Mouse (Mus musculus) stomach, embryonic 14.5 days (tissue): ENCODE results near the gene Mfrp. TPM values are rescaled to one million over a fixed set of nuclear protein-coding genes. Genes with fewer than 3 reads are reported as not detected.

ENCODE experiments used
- ATAC-seq: fragments of 200-750 bp; cut with Nextera tagmentation; 2 replicates; pipeline ENCODE4 v1.8.0; 2017; ENCODE audit warnings: low read depth, moderate TSS enrichment; ENCODE audit not compliant: insufficient number of reproducible peaks, insufficient read depth, low FRiP score
- H3K27ac ChIP-seq: fragments of 300-500 bp; sonication (generic); 2 replicates; pipeline ENCODE4 v1.5.1; 2014; ENCODE audit warnings: mild to moderate bottlenecking, low read length, moderate library complexity, mixed read lengths
- H3K27me3 ChIP-seq: fragments of 300-500 bp; sonication (generic); 2 replicates; pipeline ENCODE4 v1.6.1; 2014; ENCODE audit warnings: low read length, control low read depth, mixed read lengths; ENCODE audit not compliant: control insufficient read depth, insufficient read depth
- H3K36me3 ChIP-seq: fragments of 300-500 bp; sonication (generic); 2 replicates; pipeline ENCODE4 v1.6.1; 2014; ENCODE audit warnings: mild to moderate bottlenecking, control low read depth, low read length, moderate library complexity, mixed read lengths; ENCODE audit not compliant: control insufficient read depth, insufficient read depth
- H3K4me1 ChIP-seq: fragments of 300-500 bp; sonication (generic); 2 replicates; pipeline ENCODE4 v1.6.1; 2014; ENCODE audit warnings: low read length, control low read depth, mixed read lengths; ENCODE audit not compliant: control insufficient read depth, insufficient read depth
- H3K4me2 ChIP-seq: fragments of 300-500 bp; sonication (generic); replicated peaks from 2 replicates; pipeline ENCODE4 v1.6.1; 2014; ENCODE audit warnings: low read depth, low read length, control low read depth
- H3K4me3 ChIP-seq: fragments of 300-500 bp; sonication (generic); 2 replicates; pipeline ENCODE4 v1.5.1; 2014; ENCODE audit warnings: low read depth, low read length, control low read depth
- H3K9ac ChIP-seq: fragments of 300-500 bp; sonication (generic); replicated peaks from 2 replicates; pipeline ENCODE4 v1.6.1; 2014; ENCODE audit warnings: low read depth, mild to moderate bottlenecking, control low read depth, low read length, moderate library complexity, mixed read lengths
- H3K9me3 ChIP-seq: fragments of 300-500 bp; sonication (generic); 2 replicates; pipeline ENCODE4 v1.6.1; 2016; ENCODE audit warnings: low read depth, low read length, control low read depth; ENCODE audit not compliant: control insufficient read depth
- WGBS: fragments of 180-500 bp; shearing (Covaris S2); extraction: QIAGEN DNeasy Blood & Tissue Kit; methylation state at CpG from one replicate; pipeline ENCODE4 v1.1.7; 2014; 5-methylcytosine and 5-hydroxymethylcytosine counted together
- polyA plus RNA-seq: library from polyadenylated mRNA; unstranded; fragments of >200 nt; fragmentation: Nextera tagmentation; extraction: Ambion mirVana; gene quantifications from 2 replicates; pipeline ENCODE4 v1.2.1, GENCODE M21; 2014

The Mfrp gene
- 0.26 and 0.28 TPM in 2 replicates for polyA plus RNA-seq

DNA sequence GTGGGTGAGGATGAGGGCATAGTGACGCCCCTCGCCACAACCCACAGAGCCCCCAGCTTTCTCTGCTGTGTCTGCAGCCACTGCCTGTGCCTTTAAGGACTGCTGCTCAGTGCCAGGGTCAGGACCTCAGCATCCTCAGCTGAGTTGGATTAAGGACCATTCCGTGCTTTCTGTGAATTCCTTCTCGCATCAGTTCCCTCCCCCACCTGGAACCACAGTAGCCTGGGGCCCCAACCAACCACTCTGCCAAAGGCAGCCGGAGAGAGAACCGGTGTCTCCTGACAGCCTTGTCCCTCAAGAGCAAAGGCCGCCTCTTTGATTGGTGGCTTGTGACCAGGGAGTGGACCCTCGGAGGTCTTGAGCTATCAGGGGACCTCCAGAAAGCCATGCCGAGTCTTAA is at the start of gene Mfrp:
Gene Mfrp (plus strand): TSS at position 240 of the 400 bp plus-strand sequence.
- WGBS = 68% methylated on average over 9 of the region's 9 CpGs
- H3K4me3 ChIP-seq = no peak within 1 kb of the TSS
- H3K4me1 ChIP-seq = peaks cover 4% of the 10 kb centered on the region; the same call in 1 of the 2 replicates
- no peak for ATAC-seq
- H3K4me2 ChIP-seq = no peak within 1 kb of the TSS
- no peak within 1 kb of the TSS for H3K27ac ChIP-seq
- H3K36me3 ChIP-seq = peaks cover 10% of the 10 kb centered on the region
- H3K9me3 ChIP-seq = no peaks in the 10 kb centered on the region
- H3K9ac ChIP-seq = no peak within 1 kb of the TSS
- H3K27me3 ChIP-seq = no peaks in the 10 kb centered on the region

- no peak for ATAC-seq
- Histone ChIP-seq H3K27me3 (no peaks in the 10 kb centered on the region), H3K27ac (no peak overlapping the region), H3K4me3 (no peak overlapping the region), H3K36me3 (no peaks in the 10 kb centered on the region), H3K9ac (no peak overlapping the region), H3K4me1 (no peaks in the 10 kb centered on the region), H3K9me3 (no peaks in the 10 kb centered on the region), H3K4me2 (no peak overlapping the region)
- 60% methylated on average over 3 of the region's 3 CpGs for WGBS
Observed at GRCm38 (mm10) chr9:44052855-44053254, 48.7 kb upstream of the Mfrp start.

DNA sequence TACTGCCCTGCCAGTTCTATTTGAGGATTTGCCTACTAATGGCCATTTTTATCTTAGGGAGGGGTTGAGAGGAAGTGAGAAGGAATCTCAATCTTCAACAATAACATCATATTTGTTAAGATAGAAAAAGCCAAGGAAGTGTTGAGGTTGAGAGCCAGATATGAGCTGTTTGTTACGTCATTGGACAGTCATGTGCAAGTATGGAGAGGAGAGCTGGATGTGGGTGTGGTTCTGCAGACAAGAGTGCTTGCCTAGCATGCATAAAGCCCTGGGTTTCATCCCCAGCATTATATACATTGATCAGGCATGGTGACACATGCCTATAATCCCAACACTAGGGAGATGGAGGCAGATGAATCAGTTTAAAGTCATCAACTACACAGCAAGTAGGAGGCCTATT is 47.6 kb upstream of the Mfrp start:
- no peaks in the 10 kb centered on the region for H3K9me3 ChIP-seq
- 77% methylated on average over 1 of the region's 1 CpGs for WGBS
- no peak overlapping the region for H3K4me3 ChIP-seq
- H3K4me1 ChIP-seq = no peaks in the 10 kb centered on the region
- no peaks in the 10 kb centered on the region for H3K27me3 ChIP-seq
- H3K9ac ChIP-seq = no peak overlapping the region
- ATAC-seq = no peak
- H3K36me3 ChIP-seq = no peaks in the 10 kb centered on the region
- no peak overlapping the region for H3K27ac ChIP-seq
- H3K4me2 ChIP-seq = no peak overlapping the region

DNA sequence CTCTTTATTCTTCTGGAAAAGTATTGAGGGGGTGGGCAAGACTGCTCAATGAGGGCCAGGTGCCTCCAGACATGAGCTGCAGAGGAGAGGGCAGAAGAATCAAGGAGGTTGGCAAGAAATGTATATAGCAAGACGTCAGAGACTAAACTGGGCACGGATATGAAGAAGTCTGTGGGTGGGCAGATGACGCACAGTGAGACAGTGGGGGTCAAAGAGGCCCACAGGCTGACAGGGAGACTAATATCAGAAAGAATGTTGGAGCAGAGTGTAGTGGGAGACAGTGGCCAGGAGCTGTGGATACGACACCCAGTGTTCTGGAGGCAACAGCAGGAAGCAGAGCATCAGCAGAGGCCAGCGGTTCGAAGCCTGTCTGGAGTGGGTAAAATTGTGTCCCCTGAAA is 42.9 kb upstream of the Mfrp start:
- no peak overlapping the region for H3K9ac ChIP-seq
- H3K4me2 ChIP-seq = no peak overlapping the region
- no peaks in the 10 kb centered on the region for H3K36me3 ChIP-seq
- ATAC-seq = no peak
- H3K4me1 ChIP-seq = no peaks in the 10 kb centered on the region
- H3K4me3 ChIP-seq = no peak overlapping the region
- no peaks in the 10 kb centered on the region for H3K27me3 ChIP-seq
- no peaks in the 10 kb centered on the region for H3K9me3 ChIP-seq
- H3K27ac ChIP-seq = no peak overlapping the region
- WGBS = 76% methylated on average over 6 of the region's 6 CpGs

DNA sequence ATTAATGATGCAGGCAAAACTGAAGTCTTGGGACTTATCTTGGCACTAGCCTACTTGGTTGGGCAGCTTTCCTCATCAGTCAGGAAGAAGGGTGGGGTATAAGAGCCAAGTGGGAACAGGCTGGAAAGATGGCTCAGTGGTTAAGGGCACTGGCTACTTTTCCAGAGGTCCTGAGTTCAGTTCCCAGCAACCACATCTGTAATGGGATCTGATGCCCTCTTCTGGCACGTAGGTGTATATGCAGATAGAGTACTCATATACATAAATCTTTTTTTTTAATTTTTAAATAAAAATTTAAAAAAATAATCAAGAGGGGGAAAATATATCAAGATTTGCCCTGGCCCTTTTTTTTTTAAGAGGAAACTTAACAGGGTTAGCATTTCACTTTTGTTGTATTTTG is 36.4 kb upstream of the Mfrp start:
- no peak overlapping the region for H3K27ac ChIP-seq
- no peak for ATAC-seq
- H3K9ac ChIP-seq = no peak overlapping the region
- no peak overlapping the region for H3K4me3 ChIP-seq
- no peaks in the 10 kb centered on the region for H3K27me3 ChIP-seq
- H3K4me2 ChIP-seq = no peak overlapping the region
- H3K9me3 ChIP-seq = no peaks in the 10 kb centered on the region
- H3K4me1 ChIP-seq = peaks cover 6% of the 10 kb centered on the region; the same call in 1 of the 2 replicates
- WGBS = 46% methylated on average over 1 of the region's 1 CpGs
- H3K36me3 ChIP-seq = no peaks in the 10 kb centered on the region

- Histone ChIP-seq H3K9me3 (no peaks in the 10 kb centered on the region), H3K4me1 (peaks cover 16% of the 10 kb centered on the region), H3K9ac (no peak within 1 kb of the TSS), H3K4me2 (peak within 1 kb of the TSS; percentile 89), H3K27me3 (no peaks in the 10 kb centered on the region), H3K36me3 (no peaks in the 10 kb centered on the region), H3K4me3 (peak within 1 kb of the TSS; percentile 47), H3K27ac (no peak within 1 kb of the TSS)
- under 1% methylated on average over 38 of the region's 38 CpGs for WGBS
- ATAC-seq = peak; percentile 97
Observed at GRCm38 (mm10) chr9:44066785-44067225, 34.7 kb upstream of the Mfrp start, which contains the start of gene Usp2. TSS of gene Usp2 (plus strand) at chr9:44067021.

GRCm38 (mm10) chr9:44067241-44067959 is 34.1 kb upstream of the Mfrp start:
- Histone ChIP-seq H3K9ac (no peak overlapping the region), H3K27ac (no peak overlapping the region), H3K4me1 (peaks cover 22% of the 10 kb centered on the region), H3K36me3 (no peaks in the 10 kb centered on the region), H3K27me3 (no peaks in the 10 kb centered on the region), H3K9me3 (no peaks in the 10 kb centered on the region), H3K4me2 (peak overlapping the region; percentile 89), H3K4me3 (peak overlapping the region; percentile 47)
- 4% methylated on average over 15 of the region's 15 CpGs for WGBS
- peak; percentile 23; the same call in 1 of the 2 replicates for ATAC-seq

GRCm38 (mm10) chr9:44067960-44068330 is 33.6 kb upstream of the Mfrp start:
- no peak overlapping the region for H3K9ac ChIP-seq
- H3K36me3 ChIP-seq = no peaks in the 10 kb centered on the region
- no peak overlapping the region for H3K27ac ChIP-seq
- 76% methylated on average over 6 of the region's 6 CpGs for WGBS
- H3K9me3 ChIP-seq = no peaks in the 10 kb centered on the region
- no peak overlapping the region for H3K4me3 ChIP-seq
- no peaks in the 10 kb centered on the region for H3K27me3 ChIP-seq
- ATAC-seq = no peak
- peak overlapping the region; percentile 89; the same call in 1 of the 2 replicates for H3K4me2 ChIP-seq
- H3K4me1 ChIP-seq = peaks cover 25% of the 10 kb centered on the region

DNA sequence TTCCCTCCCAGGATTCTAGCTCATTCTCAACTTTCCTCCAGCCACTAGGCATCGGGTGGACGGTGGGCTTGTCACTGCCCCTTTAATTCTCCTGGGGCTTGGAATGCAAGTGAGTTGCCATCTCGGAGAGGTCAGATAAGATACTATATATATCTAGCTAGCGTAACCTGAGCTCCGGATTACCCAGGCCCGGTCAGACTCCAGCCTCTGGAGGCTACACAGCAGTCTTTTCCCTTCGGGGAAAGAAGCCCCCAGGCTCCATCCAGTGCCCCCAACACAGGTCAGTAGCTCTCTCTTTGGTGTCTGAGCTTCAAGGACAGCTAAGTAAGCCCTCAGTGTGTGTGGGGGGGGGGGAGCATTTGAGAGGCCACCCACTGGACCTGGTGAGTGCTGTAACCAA is 32.3 kb upstream of the Mfrp start:
- no peak overlapping the region for H3K4me2 ChIP-seq
- H3K4me3 ChIP-seq = no peak overlapping the region
- H3K9ac ChIP-seq = no peak overlapping the region
- peaks cover 25% of the 10 kb centered on the region for H3K4me1 ChIP-seq
- 19% methylated on average over 7 of the region's 7 CpGs for WGBS
- no peaks in the 10 kb centered on the region for H3K36me3 ChIP-seq
- ATAC-seq = no peak
- H3K27me3 ChIP-seq = no peaks in the 10 kb centered on the region
- no peaks in the 10 kb centered on the region for H3K9me3 ChIP-seq
- no peak overlapping the region for H3K27ac ChIP-seq
